Mouse (Mus musculus) neutrophil, adult 65 days (primary cell): Measurements from ENCODE around the gene Tmem106a. TPM values are rescaled to one million over a fixed set of nuclear protein-coding genes. Genes with fewer than 3 reads are reported as not detected.

Experiments used
- total RNA-seq: library from RNA; stranded (reverse); gene quantifications from 2 replicates; pipeline ENCODE4 v1.2.4, GENCODE M21; 2023

Tmem106a gene
- total RNA-seq = 8.5 and 12.0 TPM in 2 replicates

DNA sequence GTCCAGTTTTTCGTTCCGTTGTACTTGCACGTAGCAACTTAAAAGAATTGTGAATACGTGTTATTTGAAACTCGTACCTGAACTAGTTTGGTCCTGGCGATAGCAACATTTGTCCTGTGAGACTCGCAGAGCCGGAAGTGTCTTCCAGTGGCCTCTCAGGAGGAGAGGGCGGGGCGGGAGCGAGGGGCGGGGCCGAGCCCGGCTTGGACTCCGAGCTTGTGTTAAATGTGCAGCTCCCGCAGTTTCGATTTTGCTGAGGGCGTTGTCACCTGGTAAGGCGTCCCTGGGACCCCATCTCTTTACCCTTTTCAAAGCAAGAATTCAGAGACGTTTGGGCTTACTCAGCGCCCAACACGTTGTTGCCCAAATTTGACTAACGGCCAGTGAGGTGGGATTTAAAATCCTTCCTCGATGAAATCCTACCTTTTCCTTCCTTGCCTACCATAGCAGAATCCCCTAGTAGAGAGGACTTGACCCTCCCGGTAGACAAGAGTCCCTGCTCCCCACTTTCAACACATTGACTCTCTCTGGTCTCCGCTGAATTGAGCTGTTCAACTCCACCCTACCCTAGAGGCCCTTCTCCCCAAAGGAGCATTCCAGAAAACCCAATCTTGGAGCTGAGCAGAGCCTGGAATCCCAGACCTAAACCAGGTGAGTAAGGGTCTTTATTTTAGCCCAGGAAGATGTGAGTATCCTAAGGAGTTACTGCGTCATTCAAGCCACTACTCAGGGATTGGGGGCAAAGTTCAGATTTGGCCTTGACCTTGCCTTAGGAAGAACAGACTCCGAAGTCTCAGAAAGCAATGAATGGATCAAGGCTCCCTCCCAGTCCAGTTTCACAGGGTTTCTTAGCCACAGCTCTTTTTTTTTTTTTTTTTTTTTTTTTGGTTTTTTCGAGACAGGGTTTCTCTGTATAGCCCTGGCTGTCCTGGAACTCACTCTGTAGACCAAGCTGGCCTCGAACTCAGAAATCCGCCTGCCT lies at the start of gene Tmem106a:
Tmem106a (plus strand) TSS at position 189 of the 982 bp plus-strand sequence.

DNA sequence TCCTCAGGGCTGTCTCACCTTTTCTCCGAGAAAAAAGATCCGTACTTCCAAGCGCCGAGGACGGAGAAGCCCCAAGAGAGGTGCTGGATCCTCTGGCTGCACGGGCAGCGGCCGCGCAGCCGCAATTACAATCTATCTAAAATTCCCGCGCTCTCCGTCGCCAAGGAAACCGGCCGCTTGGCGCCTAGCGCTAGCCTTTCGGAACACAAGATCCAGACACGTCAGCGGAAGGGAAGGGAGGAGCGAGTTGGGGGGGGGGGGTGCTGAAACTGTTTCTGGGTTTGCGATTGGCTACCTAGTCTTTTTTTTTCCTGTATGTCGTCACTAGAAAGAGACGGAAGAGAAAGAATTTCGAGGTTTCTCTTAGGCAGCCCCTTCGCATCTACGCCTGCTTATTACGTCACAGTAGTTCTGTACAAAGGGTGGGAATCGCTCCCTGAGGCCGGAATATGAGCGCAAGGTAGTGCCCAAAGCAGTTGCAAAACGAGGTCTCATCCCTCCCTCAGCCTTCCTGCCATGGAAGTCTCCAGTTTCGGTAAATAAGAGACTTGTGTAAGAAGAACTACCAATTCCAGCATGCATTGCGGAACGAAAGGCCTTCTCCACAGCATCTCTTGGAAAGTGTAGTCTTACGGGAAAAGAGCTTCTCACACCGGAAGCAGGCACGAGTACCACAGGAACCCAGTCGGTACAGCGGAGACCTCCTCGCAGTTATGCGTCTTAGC lies 30.1 kb upstream of the Tmem106a start, which contains the start of the genes Brca1 and Nbr1:
Brca1 (minus strand) TSS at position 205 of the 725 bp plus-strand sequence.
Nbr1 (plus strand) TSS at position 399 of the 725 bp plus-strand sequence.

DNA sequence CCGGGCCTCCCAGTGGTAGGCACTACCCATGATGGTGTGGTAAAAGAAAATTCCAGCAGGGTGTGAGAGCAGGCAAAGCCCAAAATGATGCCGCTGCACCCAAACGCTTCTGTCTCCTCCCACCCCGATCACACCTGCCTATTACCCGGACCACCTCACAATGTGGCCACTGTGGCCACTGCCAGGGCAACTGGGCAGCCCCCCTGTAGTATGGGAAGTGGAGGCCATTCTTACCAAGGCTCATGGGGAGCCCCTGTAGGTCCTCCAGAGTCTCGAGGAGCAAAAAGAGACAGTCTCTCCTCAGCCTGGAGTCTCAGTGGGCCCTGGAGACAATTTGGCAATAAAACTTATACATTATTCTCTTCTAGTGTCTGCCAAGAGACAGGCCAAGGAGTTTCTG lies 17.1 kb downstream of the Tmem106a start, which contains the start of gene Gm11634:
Gm11634 (minus strand) TSS at position 101 of the 400 bp plus-strand sequence.

DNA sequence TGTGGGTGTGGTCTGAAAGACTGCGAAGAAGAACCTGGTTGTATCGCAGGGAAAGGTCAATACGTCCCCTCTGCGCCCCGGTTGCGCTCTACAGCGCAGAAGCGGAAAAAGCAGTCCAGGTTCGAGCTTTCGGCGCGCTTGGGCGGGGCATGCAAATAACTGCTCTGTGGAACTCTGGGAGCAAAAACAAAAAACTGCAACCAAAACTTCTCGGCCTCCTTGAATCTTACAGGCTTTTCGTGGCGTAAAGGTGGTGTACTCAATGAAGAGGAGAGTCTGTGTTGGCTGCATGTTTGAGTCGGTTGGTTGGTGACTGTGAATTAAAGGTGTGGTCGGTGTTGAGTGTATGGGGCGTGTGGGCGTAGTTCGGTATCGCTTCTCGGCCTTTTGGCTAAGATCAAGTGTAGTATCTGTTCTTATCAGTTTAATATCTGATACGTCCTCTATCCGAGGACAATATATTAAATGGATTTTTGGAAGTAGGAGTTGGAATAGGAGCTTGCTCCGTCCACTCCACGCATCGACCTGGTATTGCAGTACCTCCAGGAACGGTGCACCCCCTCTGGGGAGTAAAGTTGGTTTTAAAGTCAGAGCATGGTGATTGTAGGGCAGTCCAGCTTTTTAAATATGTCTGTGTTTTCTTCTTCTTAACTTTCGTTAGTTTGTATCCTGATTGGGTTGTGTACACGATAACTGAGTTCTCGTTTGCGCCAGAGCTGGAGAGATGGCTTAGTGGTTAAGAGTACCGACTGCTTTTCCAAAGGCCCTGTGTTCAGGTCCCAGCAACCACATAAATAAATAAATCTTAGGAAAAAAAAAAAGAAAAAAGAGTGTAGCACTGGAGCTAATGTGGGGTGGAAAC lies 45.2 kb downstream of the Tmem106a start, which contains the start of gene Rdm1:
Rdm1 (plus strand) TSS at position 201 of the 862 bp plus-strand sequence.

Other genes with a start within 250 kb of the Tmem106a start
- not detected in 2 replicates for gene G6pc, start 214.7 kb upstream of the Tmem106a start, total RNA-seq
- 12.1 and 12.4 TPM in 2 replicates for gene Aarsd1, start 164.6 kb upstream of the Tmem106a start, total RNA-seq
- gene Gm27029, start 157.4 kb upstream of the Tmem106a start, total RNA-seq = 0.43 TPM in 1 of 2 replicates, not detected in the other
- 10.3 and 14.3 TPM in 2 replicates for gene Rundc1, start 157.2 kb upstream of the Tmem106a start, total RNA-seq
- gene Ptges3l, start 156.9 kb upstream of the Tmem106a start, total RNA-seq = 0.60 and 0.98 TPM in 2 replicates
- gene Rpl27, start 139.9 kb upstream of the Tmem106a start, total RNA-seq = 37.3 and 45.6 TPM in 2 replicates
- 23.6 and 24.5 TPM in 2 replicates for gene Ifi35, start 133.8 kb upstream of the Tmem106a start, total RNA-seq
- 0.32 and 0.66 TPM in 2 replicates for gene Rnd2, start 117.2 kb upstream of the Tmem106a start, total RNA-seq
- gene Vat1, start 116.0 kb upstream of the Tmem106a start, total RNA-seq = 16.5 and 19.8 TPM in 2 replicates
- 20.7 and 21.2 TPM in 2 replicates for gene Brca1, start 30.3 kb upstream of the Tmem106a start, total RNA-seq
- gene Nbr1, start 30.1 kb upstream of the Tmem106a start, total RNA-seq = 128 and 177 TPM in 2 replicates
- gene Gm11634, start 17.0 kb downstream of the Tmem106a start, total RNA-seq = not detected in 2 replicates
- 10.8 and 12.2 TPM in 2 replicates for gene Rdm1, start 45.0 kb downstream of the Tmem106a start, total RNA-seq
- 1.3 and 2.7 TPM in 2 replicates for gene Arl4d, start 83.3 kb downstream of the Tmem106a start, total RNA-seq
- 54.4 and 67.3 TPM in 2 replicates for gene Dhx8, start 150.7 kb downstream of the Tmem106a start, total RNA-seq
- gene Etv4, start 203.1 kb downstream of the Tmem106a start, total RNA-seq = not detected in 2 replicates